Mouse (Mus musculus) Muller cell, postnatal 12 days (primary cell): Measurements from ENCODE around the gene Kiss1.

Experiments used
- DNase-seq: peaks from one replicate; pipeline ENCODE4 v3.0.0-alpha.2; 2015; ENCODE audit errors: inconsistent ontology term

The Kiss1 gene

GRCm38 (mm10) chr1:133362103-133362502, 40.4 kb downstream of the Kiss1 start:
- DNase-seq: no peak

DNA sequence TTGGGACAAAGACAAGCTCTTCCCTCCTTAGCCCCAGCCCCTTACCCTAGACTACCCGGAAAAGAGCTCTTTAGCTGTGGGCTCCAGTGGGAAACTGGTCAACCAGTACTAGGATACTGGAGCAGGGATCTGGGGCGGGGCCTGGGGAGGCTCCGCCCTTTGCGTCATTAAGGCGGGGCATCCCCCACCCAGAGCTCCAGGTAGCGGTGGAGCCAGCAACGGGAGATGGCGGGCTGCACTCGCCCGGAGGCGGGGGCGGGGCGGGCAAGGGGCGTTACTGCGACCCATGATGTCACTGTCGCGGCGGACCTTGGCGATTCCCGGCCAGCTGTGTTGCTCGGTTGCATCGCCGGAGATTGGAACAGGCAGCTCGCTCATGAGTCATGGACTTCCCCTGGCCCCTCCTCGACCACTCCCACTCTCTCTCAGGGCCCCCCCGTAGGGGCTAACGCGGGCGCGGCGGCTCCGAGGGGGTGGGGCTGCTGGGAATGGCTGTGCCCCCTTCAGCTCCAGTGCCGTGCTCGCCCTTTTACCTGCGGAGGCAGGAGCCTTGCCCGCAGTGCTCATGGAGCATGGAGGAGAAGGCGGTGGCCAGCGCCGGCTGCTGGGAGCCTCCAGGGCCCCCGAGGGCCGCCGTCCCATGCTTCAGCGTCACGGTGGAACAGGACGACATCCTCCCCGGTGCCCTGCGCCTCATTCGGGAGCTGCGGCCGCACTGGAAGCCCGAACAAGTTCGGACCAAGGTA, 41.8 kb downstream of the Kiss1 start, which contains the start of gene Etnk2:
TSS of gene Etnk2 (plus strand) at position 297 of the 746 bp plus-strand sequence.
- DNase-seq: peak; percentile 85

- no peak for DNase-seq
Observed at GRCm38 (mm10) chr1:133364022-133364630, 42.5 kb downstream of the Kiss1 start.

- no peak for DNase-seq
Observed at GRCm38 (mm10) chr1:133364890-133365289, 43.2 kb downstream of the Kiss1 start.

DNA sequence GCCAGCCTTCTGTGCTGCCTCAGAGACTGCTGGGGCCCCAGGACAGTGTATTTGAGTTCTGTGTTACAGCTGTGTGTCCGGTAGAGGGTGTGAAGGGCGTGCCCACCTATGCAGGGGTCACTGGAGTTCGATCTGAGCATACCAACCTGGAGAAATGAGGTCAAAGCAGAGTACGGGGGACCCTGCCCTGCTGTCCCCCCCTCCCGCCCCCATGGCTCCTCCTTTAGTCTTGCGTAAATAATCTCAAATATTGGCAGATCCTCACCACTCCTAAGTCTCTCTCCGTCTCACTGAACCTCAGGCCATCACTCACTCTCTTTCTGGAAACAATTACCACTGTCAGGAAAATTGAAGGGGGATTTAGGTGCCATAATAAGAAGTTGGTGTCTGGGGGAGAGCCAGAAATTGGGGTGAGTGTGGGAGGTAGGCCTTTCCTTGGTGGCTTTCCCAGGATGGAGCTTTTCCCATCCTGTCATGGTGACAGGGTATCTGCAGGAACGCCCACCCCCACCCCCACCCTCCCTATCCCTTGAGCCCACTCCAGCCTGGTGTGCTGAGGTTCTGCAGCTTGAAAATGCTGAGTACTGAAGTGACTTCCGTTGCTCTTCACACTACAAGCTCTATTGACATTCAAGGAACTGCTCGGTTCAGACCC, 45.4 kb downstream of the Kiss1 start:
- DNase-seq: no peak

DNA sequence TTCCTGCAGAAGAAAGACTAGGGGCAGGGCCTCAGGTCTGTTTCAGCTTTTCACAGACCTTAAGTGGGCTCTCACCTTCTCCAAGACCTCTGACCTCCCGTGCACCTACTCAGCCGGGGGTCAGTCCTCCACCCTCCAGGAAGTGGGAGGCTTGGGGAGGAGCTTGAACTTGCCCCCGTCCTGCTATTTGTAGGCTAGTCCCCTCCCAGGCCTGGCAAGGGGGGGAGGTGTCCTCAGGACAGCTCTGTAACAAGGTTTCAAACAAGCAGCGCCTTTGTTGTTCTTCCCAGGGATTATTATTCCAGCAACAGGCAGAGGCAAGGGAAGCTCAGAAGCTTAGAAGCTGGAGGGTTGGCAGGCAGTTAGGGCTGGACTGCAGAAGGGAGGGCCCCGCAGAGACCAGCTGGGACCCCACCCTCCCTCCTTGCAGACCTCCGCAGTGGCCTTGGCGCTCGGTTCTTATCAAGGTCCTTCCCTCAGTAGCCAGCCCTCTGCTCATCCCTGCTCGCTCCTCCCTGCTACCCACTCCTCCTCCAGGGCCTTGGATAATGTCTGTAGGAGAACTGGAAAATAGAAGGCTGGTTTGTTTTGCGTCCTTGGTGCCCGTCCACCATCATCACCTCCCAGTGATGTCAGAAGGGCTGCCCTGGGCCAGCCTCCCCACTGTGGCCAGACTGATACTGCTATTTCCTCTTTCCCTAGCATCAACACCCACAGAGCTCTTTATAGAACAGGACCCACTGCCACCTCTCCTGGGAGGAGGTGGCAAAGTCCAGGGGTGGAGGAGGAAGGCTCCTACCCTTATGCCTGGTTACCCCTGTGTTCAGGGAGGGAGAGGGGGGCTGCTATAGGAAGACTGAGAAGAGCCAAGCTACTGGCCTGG, 46.2 kb downstream of the Kiss1 start:
- no peak for DNase-seq

DNA sequence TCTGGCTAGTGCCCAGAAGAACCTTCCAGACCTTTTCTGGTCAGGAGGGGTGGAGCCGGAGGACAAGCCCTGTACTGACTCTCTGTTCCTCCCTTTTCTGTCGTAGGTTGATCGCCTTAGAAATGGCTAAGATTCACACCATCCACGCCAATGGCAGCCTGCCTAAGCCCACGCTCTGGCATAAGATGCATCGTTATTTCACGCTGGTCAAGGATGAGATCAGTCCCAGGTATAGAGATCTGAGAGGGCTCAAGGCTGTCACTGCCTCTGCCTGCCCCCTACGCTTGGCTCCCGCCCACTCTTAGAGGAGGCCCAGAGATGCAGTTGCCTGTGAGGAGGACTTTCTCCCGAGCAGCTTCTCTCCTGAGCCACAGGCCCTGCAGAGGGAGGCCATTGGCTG, 47.0 kb downstream of the Kiss1 start:
- no peak for DNase-seq

DNA sequence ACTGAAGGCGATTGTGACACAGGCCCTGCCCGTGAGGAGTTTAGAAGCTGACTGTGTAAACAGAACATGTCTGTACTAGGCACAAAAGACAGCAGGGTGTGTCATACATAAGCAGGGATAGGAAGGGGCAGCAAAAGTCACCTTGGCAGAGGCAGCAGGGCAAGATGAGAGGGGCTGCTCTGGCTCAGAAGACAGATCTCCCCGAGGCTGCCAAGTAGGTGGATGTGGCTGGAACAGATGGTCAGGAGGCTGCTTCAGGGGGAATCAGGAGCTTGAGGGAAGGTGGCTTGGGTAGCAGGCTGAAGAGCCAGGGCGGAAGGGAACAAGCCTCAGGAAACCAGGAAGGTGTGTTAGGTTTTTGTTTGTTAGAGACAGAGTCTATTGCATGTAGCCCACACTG, 48.7 kb downstream of the Kiss1 start:
- DNase-seq: no peak

DNA sequence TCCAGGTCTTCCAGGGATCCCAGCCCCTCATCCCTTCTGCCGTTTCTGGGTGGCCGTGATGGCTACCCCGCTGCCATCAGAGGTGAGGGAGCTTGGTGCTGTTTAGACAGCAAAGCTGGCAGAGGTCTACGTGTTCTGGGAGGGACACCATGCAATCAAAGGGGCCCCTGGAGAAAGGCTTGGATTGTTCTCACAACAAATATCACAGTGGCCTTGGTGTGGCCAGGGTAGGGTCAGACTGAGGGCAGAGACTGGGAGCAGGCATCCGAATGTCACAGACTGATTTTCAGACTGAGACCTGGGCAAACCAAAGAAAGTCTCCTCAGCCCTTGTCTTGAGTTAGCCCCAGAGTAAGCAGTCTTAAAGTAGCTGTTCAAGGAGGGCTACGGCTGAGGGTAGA, 49.8 kb downstream of the Kiss1 start:
- no peak for DNase-seq

DNA sequence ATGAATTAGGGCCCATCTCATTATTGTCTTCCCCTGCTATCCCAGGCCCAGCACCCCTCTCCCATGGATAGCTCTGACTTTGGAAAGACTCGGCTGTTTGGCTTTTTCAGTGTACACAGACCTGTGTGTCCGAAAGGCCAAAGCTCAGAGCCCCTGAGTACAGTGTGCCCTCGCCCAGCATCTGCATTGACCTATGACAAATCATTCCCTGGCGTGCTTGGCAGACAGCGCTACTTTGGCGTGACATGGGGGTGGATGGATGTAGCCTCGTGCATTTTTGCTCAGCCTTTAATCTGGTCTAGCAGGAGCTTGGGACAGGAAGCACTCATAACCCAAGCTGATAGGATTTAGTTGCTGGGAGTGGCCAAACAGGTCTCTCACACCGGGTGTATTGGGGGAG, 50.4 kb downstream of the Kiss1 start:
- DNase-seq: no peak

DNA sequence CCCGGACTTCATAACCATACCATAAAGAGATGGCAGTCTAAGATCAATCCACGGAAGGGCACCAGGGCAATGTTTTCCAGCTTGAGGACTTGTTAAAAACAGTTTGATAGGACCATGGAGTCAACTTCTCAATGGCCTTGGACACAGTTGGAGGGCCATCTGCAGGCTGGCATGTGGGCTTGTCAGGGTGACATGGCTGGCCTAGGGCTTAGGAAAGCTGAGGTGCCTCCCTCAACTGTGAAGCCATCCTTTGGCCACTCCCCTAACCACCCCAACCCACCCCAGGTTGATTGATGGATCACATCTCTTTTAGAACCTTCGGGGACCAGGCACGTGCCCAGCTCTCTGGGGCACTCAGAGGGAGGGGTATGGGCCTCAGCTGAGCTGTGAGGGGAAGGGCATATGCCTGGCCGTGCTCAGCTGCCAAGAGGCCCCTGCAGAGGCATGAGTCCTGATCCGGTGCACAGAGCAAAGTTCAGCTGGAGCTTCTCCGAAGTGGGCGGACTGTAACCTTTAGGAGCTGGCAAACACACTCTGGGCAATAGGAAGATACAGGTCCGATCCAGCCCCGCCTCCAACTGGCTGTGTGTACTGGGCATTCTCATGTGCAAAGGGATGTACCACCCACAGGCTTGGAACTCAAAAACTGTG, 54.1 kb downstream of the Kiss1 start:
- DNase-seq: no peak

- no peak for DNase-seq
Observed at GRCm38 (mm10) chr1:133377547-133377946, 55.9 kb downstream of the Kiss1 start.
